Mouse (Mus musculus): ENCODE data around the gene Ddr1.

DNA sequence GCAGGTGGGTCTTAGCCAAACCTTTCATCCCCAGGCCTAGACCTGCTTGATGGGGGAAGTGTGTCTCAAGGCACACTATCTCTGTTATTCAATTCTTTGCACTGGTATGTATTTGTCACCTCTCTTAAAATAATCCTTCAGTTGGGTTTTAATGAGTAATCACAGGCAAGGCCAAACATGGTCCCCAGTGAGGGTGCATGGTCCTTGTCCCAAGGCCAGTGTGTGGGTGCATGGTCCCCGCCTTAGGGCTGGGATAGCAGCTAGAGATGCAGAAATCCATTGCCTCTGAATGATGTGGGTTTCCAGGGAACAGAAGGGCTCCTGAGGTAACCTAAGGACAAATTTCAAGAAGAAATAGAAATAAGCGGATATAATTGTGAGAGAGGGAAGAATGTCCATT is 39.9 kb upstream of the Ddr1 start:
- no peak for TF ChIP-seq CTCF (IDR thresholded peaks at IDR 0.05; ENCODE audit: control insufficient read depth, insufficient read depth, insufficient read length)
- TF ChIP-seq MAX (IDR thresholded peaks at IDR 0.05), result no peak
- no peak for TF ChIP-seq FOSL1 (IDR thresholded peaks at IDR 0.05; ENCODE audit: insufficient read depth, low read length, poor library complexity, severe bottlenecking)
- TF ChIP-seq MYOD1 (IDR thresholded peaks at IDR 0.05; ENCODE audit: control insufficient read depth, insufficient read length, low read depth), result no peak
- no peak for TF ChIP-seq CEBPB (IDR thresholded peaks at IDR 0.05; ENCODE audit: low read depth)
- no peak for TF ChIP-seq USF1 (IDR thresholded peaks at IDR 0.05; ENCODE audit: low read depth)

Data from C2C12 (cell line).